ENCODE assay signal across 14 mouse cellular contexts in the genomic region with DNA sequence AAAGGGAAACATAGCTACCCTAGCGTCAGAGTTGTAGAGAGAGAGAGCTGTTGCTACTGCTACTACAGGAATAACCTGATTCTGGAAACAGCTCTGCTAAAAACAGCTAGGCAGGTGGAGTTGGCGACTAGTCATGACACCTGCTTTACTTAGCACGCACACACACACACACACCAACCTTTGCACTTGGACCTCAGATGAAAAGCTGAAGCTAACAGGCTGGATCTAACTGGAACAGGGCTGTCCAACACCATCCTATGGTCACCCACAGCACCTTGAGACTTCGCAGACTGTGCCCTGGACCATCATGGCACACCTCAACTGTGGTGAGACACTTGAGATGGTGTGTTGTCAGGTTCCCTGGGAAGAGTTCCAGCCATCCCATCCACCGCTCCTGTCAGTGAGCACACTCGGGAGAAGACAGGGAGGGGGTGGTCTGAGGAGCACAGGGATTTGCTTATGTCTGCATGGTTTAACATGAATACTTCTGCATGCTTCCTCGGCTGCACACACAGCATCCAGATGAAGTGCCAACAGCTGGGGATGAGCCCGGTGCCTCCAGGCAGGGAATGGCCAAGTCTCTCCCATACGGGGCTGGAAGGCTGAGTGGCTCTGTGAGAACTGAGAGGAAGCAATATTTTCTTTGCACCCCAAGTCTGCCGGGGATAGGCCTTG. TPM values are rescaled to one million over a fixed set of nuclear protein-coding genes. Genes with fewer than 3 reads are reported as not detected.
A peak's percentile ranks its signal among the peaks of the same experiment; 100 is the strongest.
DNase-seq lines count a peak whose midpoint lies in the region; ATAC-seq and TF ChIP-seq lines count a peak whose summit lies in the region.
"Had no signal": no experiment of that assay in that cellular context is flagged by ENCODE, and none has a peak within 500 bp of the region (broad histone marks: within the 10 kb centered on the region; RNA-seq: fewer than 3 reads in every experiment).

No protein-coding gene starts in this region.

- no peak overlapping the region for H3K27ac ChIP-seq in kidney, adult 2 months (ENCODE audit: insufficient read depth, low read depth, low read length)
- no peak overlapping the region for H3K27ac ChIP-seq in kidney, embryonic 14.5 days (ENCODE audit: low read depth, low read length)
- H3K27ac ChIP-seq in neural tube, embryonic 12.5 days, result 0 out of 2 replicates have a peak overlapping the region, but pooled peaks have one; percentile 5
- peak overlapping the region; percentile 31 for H3K27ac ChIP-seq in hindbrain, embryonic 15.5 days (replicated peaks)
- H3K27ac ChIP-seq: heart, embryonic 15.5 days had no signal

- TF ChIP-seq POLR2A in kidney, adult 2 months (IDR thresholded peaks at IDR 0.05; ENCODE audit: low read depth, low read length), result no peak

- H3K4me1 ChIP-seq in kidney, adult 2 months (ENCODE audit: control insufficient read depth, insufficient read depth, low read length), result peaks cover 55% of the 10 kb centered on the region
- H3K4me1 ChIP-seq in kidney, embryonic 14.5 days (ENCODE audit: control insufficient read depth, insufficient read depth, low read length), result peaks cover 35% of the 10 kb centered on the region
- H3K4me1 ChIP-seq in neural tube, embryonic 12.5 days, result peaks cover 78% of the 10 kb centered on the region
- H3K4me1 ChIP-seq in hindbrain, embryonic 15.5 days (replicated peaks), result peaks cover 66% of the 10 kb centered on the region

- peak; percentile 74 for DNase-seq in kidney, adult 2 months
- no peak for DNase-seq in neural tube, embryonic 10.5 days (ENCODE audit: extremely low spot score, low spot score)
- peak; percentile 63 for DNase-seq in retina, embryonic 14.5 days (ENCODE audit: low spot score)
- DNase-seq in testis, postnatal 14 days (ENCODE audit: low spot score), result no peak
- no peak for DNase-seq in heart, adult 18-20 months
- DNase-seq: cerebellum, adult 2 months; lung, postnatal 36 days had no signal

- H3K4me3 ChIP-seq in kidney, adult 2 months (ENCODE audit: insufficient read depth, low read depth, low read length), result no peak overlapping the region
- H3K4me3 ChIP-seq in kidney, embryonic 14.5 days (ENCODE audit: low read length), result no peak overlapping the region
- no peak overlapping the region for H3K4me3 ChIP-seq in neural tube, embryonic 12.5 days
- no peak overlapping the region for H3K4me3 ChIP-seq in hindbrain, embryonic 15.5 days
- H3K4me3 ChIP-seq: heart, embryonic 15.5 days had no signal

- no peaks in the 10 kb centered on the region for H3K27me3 ChIP-seq in kidney, adult 2 months (replicated peaks; ENCODE audit: control insufficient read depth, insufficient read depth, low read length)
- H3K27me3 ChIP-seq in kidney, embryonic 14.5 days (ENCODE audit: control insufficient read depth, insufficient read depth, low read length), result no peaks in the 10 kb centered on the region
- H3K27me3 ChIP-seq in neural tube, embryonic 12.5 days (replicated peaks), result no peaks in the 10 kb centered on the region
- H3K27me3 ChIP-seq in hindbrain, embryonic 15.5 days, result no peaks in the 10 kb centered on the region

- ATAC-seq in kidney, embryonic 14.5 days (ENCODE audit: low FRiP score, low TSS enrichment), result no peak
- ATAC-seq in neural tube, embryonic 12.5 days (ENCODE audit: low FRiP score, low read depth), result no peak
- ATAC-seq in hindbrain, embryonic 15.5 days (ENCODE audit: low FRiP score, low read depth), result peak; percentile 46; the same call in 1 of the 2 replicates
- ATAC-seq: CD4-positive, CD25-positive, alpha-beta regulatory T cell, adult 4 months; inflammation-experienced regulatory T-cells, adult 6 months had no signal

- 66% methylated on average over 10 of the region's 10 CpGs for WGBS in kidney, adult 2 months
- WGBS in kidney, embryonic 14.5 days, result 81% methylated on average over 10 of the region's 10 CpGs
- 64% methylated on average over 10 of the region's 10 CpGs for WGBS in neural tube, embryonic 12.5 days
- 48% methylated on average over 10 of the region's 10 CpGs for WGBS in hindbrain, embryonic 15.5 days

- H3K36me3 ChIP-seq in kidney, adult 2 months (ENCODE audit: control insufficient read depth, insufficient read depth, low read length), result no peaks in the 10 kb centered on the region
- H3K36me3 ChIP-seq in kidney, embryonic 14.5 days (ENCODE audit: control insufficient read depth, insufficient read depth, low read length), result no peaks in the 10 kb centered on the region
- H3K36me3 ChIP-seq in neural tube, embryonic 12.5 days, result peaks cover 3% of the 10 kb centered on the region; the same call in 1 of the 2 replicates
- H3K36me3 ChIP-seq in hindbrain, embryonic 15.5 days, result no peaks in the 10 kb centered on the region
- H3K36me3 ChIP-seq: heart, embryonic 15.5 days had no signal

- no peak overlapping the region for H3K4me2 ChIP-seq in kidney, embryonic 14.5 days (replicated peaks; ENCODE audit: low read depth, low read length)
- no peak overlapping the region for H3K4me2 ChIP-seq in neural tube, embryonic 12.5 days (replicated peaks)
- no peak overlapping the region for H3K4me2 ChIP-seq in hindbrain, embryonic 15.5 days
- H3K4me2 ChIP-seq: heart, embryonic 15.5 days had no signal

- TF ChIP-seq CTCF in kidney, adult 2 months (conservative IDR thresholded peaks at IDR 0.05; ENCODE audit: insufficient read depth, insufficient read length, low read depth, low read length), result no peak

- H3K9me3 ChIP-seq in kidney, embryonic 14.5 days (ENCODE audit: control insufficient read depth, low read length), result peaks cover 2% of the 10 kb centered on the region; the same call in 1 of the 2 replicates
- H3K9me3 ChIP-seq in neural tube, embryonic 12.5 days, result no peaks in the 10 kb centered on the region
- no peaks in the 10 kb centered on the region for H3K9me3 ChIP-seq in hindbrain, embryonic 15.5 days
- H3K9me3 ChIP-seq: heart, embryonic 15.5 days had no signal

- no peak overlapping the region for H3K9ac ChIP-seq in kidney, embryonic 14.5 days (ENCODE audit: low read depth, low read length)
- no peak overlapping the region for H3K9ac ChIP-seq in neural tube, embryonic 12.5 days
- no peak overlapping the region for H3K9ac ChIP-seq in hindbrain, embryonic 15.5 days
- H3K9ac ChIP-seq: heart, embryonic 15.5 days had no signal

RNA-seq across cellular contexts. Expression of gene Vav2, which starts 32.5 kb away (rescaled TPM):
- 28.1 and 30.3 TPM in 2 replicates for polyA plus RNA-seq in kidney, adult 2 months (2012; rRNA removed)
- polyA plus RNA-seq in kidney, embryonic 14.5 days (2014; fragmentation: Nextera tagmentation; extraction: Ambion mirVana), result 6.3 and 8.2 TPM in 2 replicates
- 25.3 and 29.9 TPM in 2 replicates for polyA plus RNA-seq in neural tube, embryonic 12.5 days (2016; fragmentation: Nextera tagmentation; extraction: Ambion mirVana)
- 14.3 and 15.6 TPM in 2 replicates for polyA plus RNA-seq in hindbrain, embryonic 15.5 days (2015; fragmentation: Nextera tagmentation; extraction: Ambion mirVana)
- total RNA-seq in heart, adult 18-20 months (2021), result 10 to 100 TPM; 10.2 to 13.1 TPM

RNA-seq across cellular contexts. Expression of gene Brd3os, which starts 47.8 kb away (rescaled TPM):
- 11.6 and 15.1 TPM in 2 replicates for polyA plus RNA-seq in kidney, adult 2 months (2012; rRNA removed)
- 10.4 and 12.0 TPM in 2 replicates for polyA plus RNA-seq in kidney, embryonic 14.5 days (2014; fragmentation: Nextera tagmentation; extraction: Ambion mirVana)
- 19.4 and 19.5 TPM in 2 replicates for polyA plus RNA-seq in neural tube, embryonic 12.5 days (2016; fragmentation: Nextera tagmentation; extraction: Ambion mirVana)
- 40.0 and 44.6 TPM in 2 replicates for polyA plus RNA-seq in hindbrain, embryonic 15.5 days (2015; fragmentation: Nextera tagmentation; extraction: Ambion mirVana)
- 1 to 10 TPM; 1.4 to 1.8 TPM for total RNA-seq in heart, adult 18-20 months (2021)
- total RNA-seq: monocyte, adult 5-6 weeks had no signal
- polyA plus RNA-seq: inflammation-experienced regulatory T-cells, adult 6 months had no signal

Comparison
In these comparisons a context has a peak if more than half of its experiments do, and no peak if none do; other contexts are left out.
1. DNase-seq: peak in kidney, adult 2 months (single experiment) and retina, embryonic 14.5 days (single experiment); none in neural tube, embryonic 10.5 days (single experiment), testis, postnatal 14 days (single experiment) and heart, adult 18-20 months (0 of 2).
2. H3K27ac ChIP-seq: peak in neural tube, embryonic 12.5 days (single experiment) and hindbrain, embryonic 15.5 days (single experiment); none in kidney, adult 2 months (single experiment) and kidney, embryonic 14.5 days (single experiment).